Mouse (Mus musculus) CH12.LX (cell line): ENCODE measurements around the gene Tsen54. TPM values are rescaled to one million over a fixed set of nuclear protein-coding genes. Genes with fewer than 3 reads are reported as not detected.

ENCODE experiments used
- DNase-seq: peaks from one replicate; pipeline ENCODE4 v3.0.0-alpha.2; 2013; ENCODE audit errors: extremely low read depth
- H3K27ac ChIP-seq: 2 replicates; pipeline ENCODE4 v1.5.1; 2012; ENCODE audit warnings: low read depth, mild to moderate bottlenecking, control low read depth, moderate library complexity; ENCODE audit not compliant: insufficient read depth
- H3K27me3 ChIP-seq: replicated peaks from 2 replicates; pipeline ENCODE3; 2012; ENCODE audit warnings: inconsistent platforms
- H3K36me3 ChIP-seq, 2 experiments: replicated peaks in 1 of 2; 2 replicates each; pipeline versions ENCODE3 to v1.6.1; 2012; ENCODE audit warnings: inconsistent platforms in 1 of 2, low read length in 1 of 2, mild to moderate bottlenecking in 1 of 2, mixed read lengths in 1 of 2, moderate library complexity in 1 of 2; ENCODE audit not compliant: control insufficient read depth in 1 of 2, insufficient read depth in 1 of 2
- H3K4me1 ChIP-seq, 2 experiments: 2 replicates each; pipeline ENCODE4 v1.6.1; 2012; ENCODE audit warnings: inconsistent platforms in 1 of 2, moderate library complexity in 1 of 2; ENCODE audit not compliant: insufficient read depth in 2 of 2, control insufficient read depth in 1 of 2
- H3K4me2 ChIP-seq: 2 replicates; pipeline ENCODE4 v1.6.1; 2012; ENCODE audit warnings: low read depth, mild to moderate bottlenecking, control low read depth; ENCODE audit not compliant: poor library complexity, insufficient read depth, severe bottlenecking
- H3K4me3 ChIP-seq, 3 experiments: fragments of 150-350 bp in 1 of 3; sonication (generic) in 1 of 3; replicated peaks in 1 of 3; 2 replicates each; pipeline versions ENCODE3 to v1.5.1; 2011 to 2012; ENCODE audit warnings: low read depth in 2 of 3, low read length in 2 of 3, mild to moderate bottlenecking in 2 of 3, moderate library complexity in 2 of 3, control low read depth in 1 of 3, improper control_type of control experiment in 1 of 3, inconsistent platforms in 1 of 3, mixed read lengths in 1 of 3; ENCODE audit not compliant: poor library complexity in 1 of 3
- H3K79me2 ChIP-seq: replicated peaks from 2 replicates; pipeline ENCODE4 v1.6.1; 2012; ENCODE audit warnings: mild to moderate bottlenecking, moderate library complexity; ENCODE audit not compliant: control insufficient read depth, poor library complexity, insufficient read depth, severe bottlenecking; ENCODE audit errors: extremely low read depth
- H3K9ac ChIP-seq: 2 replicates; pipeline ENCODE4 v1.6.1; 2012; ENCODE audit warnings: low read depth, mild to moderate bottlenecking, control low read depth, moderate library complexity; ENCODE audit not compliant: insufficient read depth
- H3K9me3 ChIP-seq: replicated peaks from 2 replicates; pipeline ENCODE3; 2012; ENCODE audit warnings: low read length, inconsistent platforms, mixed read lengths
- BHLHE40 ChIP-seq: IDR thresholded peaks from 2 replicates; pipeline ENCODE4 v1.6.1; 2011; ENCODE audit warnings: mild to moderate bottlenecking, low read depth, low read length, improper control_type of control experiment
- CHD1 ChIP-seq: IDR thresholded peaks from 2 replicates; pipeline ENCODE4 v1.6.1; 2012; ENCODE audit warnings: low read depth, low read length, improper control_type of control experiment, inconsistent platforms
- CTCF ChIP-seq, 2 experiments: IDR thresholded peaks in 1 of 2; conservative IDR thresholded peaks in 1 of 2; 2 replicates each; pipeline ENCODE4 v1.5.1; 2011 to 2012; ENCODE audit warnings: low read depth in 2 of 2, low read length in 2 of 2, improper control_type of control experiment in 1 of 2, inconsistent platforms in 1 of 2, mild to moderate bottlenecking in 1 of 2, moderate library complexity in 1 of 2
- E2F4 ChIP-seq: IDR thresholded peaks from 2 replicates; pipeline ENCODE4 v1.6.1; 2011; ENCODE audit warnings: low read depth, low read length, improper control_type of control experiment; ENCODE audit not compliant: insufficient replicate concordance
- ETS1 ChIP-seq: conservative IDR thresholded peaks from 2 replicates; pipeline ENCODE4 v1.6.1; 2012; ENCODE audit warnings: low read depth, mild to moderate bottlenecking, inconsistent platforms, low read length, improper control_type of control experiment, moderate library complexity
- GABPA ChIP-seq: IDR thresholded peaks from 2 replicates; pipeline ENCODE4 v1.6.1; 2012; ENCODE audit warnings: low read depth, low read length, improper control_type of control experiment, inconsistent platforms; ENCODE audit not compliant: insufficient replicate concordance
- HCFC1 ChIP-seq: IDR thresholded peaks from 2 replicates; pipeline ENCODE4 v1.6.1; 2012; ENCODE audit warnings: low read depth, mild to moderate bottlenecking, inconsistent platforms, low read length, improper control_type of control experiment
- JUND ChIP-seq: conservative IDR thresholded peaks from 2 replicates; pipeline ENCODE4 v1.6.1; 2011; ENCODE audit warnings: low read depth, low read length, improper control_type of control experiment
- KAT2A ChIP-seq: IDR thresholded peaks from 2 replicates; pipeline ENCODE4 v1.6.1; 2012; ENCODE audit warnings: low read length, improper control_type of control experiment, inconsistent platforms; ENCODE audit not compliant: insufficient replicate concordance
- MAX ChIP-seq: IDR thresholded peaks from 2 replicates; pipeline ENCODE4 v1.6.1; 2011; ENCODE audit warnings: low read length, improper control_type of control experiment
- MAZ ChIP-seq: IDR thresholded peaks from 2 replicates; pipeline ENCODE4 v1.6.1; 2012; ENCODE audit warnings: low read depth, mild to moderate bottlenecking, inconsistent platforms, low read length, improper control_type of control experiment, moderate library complexity
- MEF2A ChIP-seq: IDR thresholded peaks from 2 replicates; pipeline ENCODE4 v1.6.1; 2014; ENCODE audit warnings: low read depth, mild to moderate bottlenecking, inconsistent platforms, low read length, improper control_type of control experiment, borderline replicate concordance
- MXI1 ChIP-seq: IDR thresholded peaks from 2 replicates; pipeline ENCODE4 v1.6.1; 2011; ENCODE audit warnings: mild to moderate bottlenecking, low read depth, low read length, improper control_type of control experiment
- MYC ChIP-seq: IDR thresholded peaks from 2 replicates; pipeline ENCODE4 v1.6.1; 2011; ENCODE audit warnings: low read depth, mild to moderate bottlenecking, improper control_type of control experiment, low read length
- NELFE ChIP-seq: IDR thresholded peaks from 2 replicates; pipeline ENCODE4 v1.6.1; 2011; ENCODE audit warnings: low read depth, low read length, improper control_type of control experiment
- PAX5 ChIP-seq: IDR thresholded peaks from 2 replicates; pipeline ENCODE4 v1.6.1; 2012; ENCODE audit warnings: low read length, inconsistent platforms, mixed read lengths
- POLR2A ChIP-seq: IDR thresholded peaks from 2 replicates; pipeline ENCODE4 v1.6.1; 2011; ENCODE audit warnings: low read depth, mild to moderate bottlenecking, improper control_type of control experiment, low read length
- RAD21 ChIP-seq: IDR thresholded peaks from 2 replicates; pipeline ENCODE4 v1.6.1; 2011; ENCODE audit warnings: low read depth, mild to moderate bottlenecking, low read length, improper control_type of control experiment, moderate library complexity
- RCOR1 ChIP-seq: conservative IDR thresholded peaks from 2 replicates; pipeline ENCODE4 v1.6.1; 2012; ENCODE audit warnings: low read depth, mild to moderate bottlenecking, inconsistent platforms, low read length, improper control_type of control experiment
- SIN3A ChIP-seq: IDR thresholded peaks from 2 replicates; pipeline ENCODE4 v1.6.1; 2012; ENCODE audit warnings: low read length, improper control_type of control experiment, inconsistent platforms
- UBTF ChIP-seq: IDR thresholded peaks from 2 replicates; pipeline ENCODE4 v1.6.1; 2012; ENCODE audit warnings: low read depth, mild to moderate bottlenecking, inconsistent platforms, low read length, improper control_type of control experiment, moderate library complexity
- ZC3H11A ChIP-seq: IDR thresholded peaks from 2 replicates; pipeline ENCODE4 v1.6.1; 2012; ENCODE audit warnings: low read depth, mild to moderate bottlenecking, inconsistent platforms, low read length, improper control_type of control experiment
- ZMIZ1 ChIP-seq: IDR thresholded peaks from 2 replicates; pipeline ENCODE4 v1.6.1; 2012; ENCODE audit warnings: low read depth, mild to moderate bottlenecking, inconsistent platforms, low read length, improper control_type of control experiment
- ZNF384 ChIP-seq: IDR thresholded peaks from 2 replicates; pipeline ENCODE4 v1.6.1; 2012; ENCODE audit warnings: low read depth, low read length, improper control_type of control experiment, inconsistent platforms
- dilution Hi-C: fragments of 300-500 bp; cut with MboI; formaldehyde crosslinking; loops from 2 replicates; pipeline ENCODE4 v1.14.3; 2020; ENCODE audit warnings: low sequenced_read_pairs; ENCODE audit not compliant: extremely low pct_unique_long_range_greater_than_20kb, extremely low pct_ligation_motif_present
- in situ Hi-C: fragments of 300-500 bp; cut with MboI; formaldehyde crosslinking; loops from 3 replicates; pipeline ENCODE4 v1.14.3; 2019; ENCODE audit warnings: low sequenced_read_pairs, low pct_ligation_motif_present, low pct_unique_long_range_greater_than_20kb, mixed read lengths
- polyA plus RNA-seq: library from polyadenylated mRNA; unstranded; fragments of >175 nt; gene quantifications from 2 replicates; pipeline ENCODE4 v1.2.1, GENCODE M21; 2012; ENCODE audit warnings: low read depth; ENCODE audit not compliant: insufficient read length
- total RNA-seq, 2 experiments: library from RNA; depleted of rRNA; stranded (reverse); fragments of 300-350 nt in 1 of 2; fragments of >200 nt in 1 of 2; gene quantifications; 2 replicates each; pipeline ENCODE4 v1.2.3; 2012 to 2014

Tsen54 gene
- total and polyA plus RNA-seq, 3 experiments = 45.8 to 71.1 (median 59.4) TPM

DNA sequence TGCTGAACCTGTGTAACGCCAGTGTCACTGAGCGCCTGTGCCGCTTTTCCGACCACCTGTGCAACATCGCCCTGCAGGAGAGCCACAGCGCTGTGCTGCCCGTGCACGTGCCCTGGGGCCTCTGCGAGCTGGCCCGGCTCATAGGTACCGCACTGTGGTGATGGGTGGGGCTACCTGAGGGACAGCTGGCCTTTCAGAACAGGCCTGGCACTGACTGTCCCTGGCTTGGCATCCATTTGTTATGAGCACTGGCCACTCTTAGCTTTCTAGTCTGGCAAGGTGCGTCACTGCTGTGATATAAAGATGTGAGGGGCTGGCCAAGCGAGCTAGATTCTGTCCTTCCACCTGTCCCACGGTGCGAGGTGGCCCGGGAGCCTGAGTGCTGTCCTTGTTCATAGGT is 22.6 kb upstream of the Tsen54 start:
- Histone ChIP-seq H3K4me2 (no peak overlapping the region), H3K79me2 (no peaks in the 10 kb centered on the region), H3K27ac (no peak overlapping the region), H3K9ac (no peak overlapping the region), H3K27me3 (no peaks in the 10 kb centered on the region), H3K4me3 (no peak overlapping the region), H3K9me3 (no peaks in the 10 kb centered on the region), H3K4me1 (no peaks in the 10 kb centered on the region), H3K36me3 (peaks cover 81 to 95% of the 10 kb centered on the region in 2 experiments)
- no peak for TF ChIP-seq GABPA
- no peak for TF ChIP-seq PAX5
- TF ChIP-seq E2F4 = no peak
- no peak for TF ChIP-seq ZC3H11A
- TF ChIP-seq MAZ = no peak
- TF ChIP-seq ZNF384 = no peak
- TF ChIP-seq KAT2A = no peak
- no peak for TF ChIP-seq JUND
- no peak for TF ChIP-seq NELFE
- dilution Hi-C loops (no loop called here), in situ Hi-C loops (no loop called here)
- DNase-seq = no peak

GRCm38 (mm10) chr11:115792353-115792752 is 22.2 kb upstream of the Tsen54 start:
- TF ChIP-seq ZNF384 = no peak
- TF ChIP-seq ETS1 = no peak
- no peak for TF ChIP-seq BHLHE40
- no peak for TF ChIP-seq PAX5
- no peak for TF ChIP-seq JUND
- no peak for TF ChIP-seq ZMIZ1
- no peak for TF ChIP-seq KAT2A
- TF ChIP-seq MXI1 = no peak
- TF ChIP-seq MYC = no peak
- no peak for TF ChIP-seq MEF2A
- dilution Hi-C loops = no loop called here
- Histone ChIP-seq H3K27me3 (no peaks in the 10 kb centered on the region), H3K9me3 (no peaks in the 10 kb centered on the region), H3K27ac (no peak overlapping the region), H3K4me2 (no peak overlapping the region), H3K79me2 (no peaks in the 10 kb centered on the region), H3K36me3 (peaks cover 83 to 95% of the 10 kb centered on the region in 2 experiments), H3K4me1 (no peaks in the 10 kb centered on the region), H3K4me3 (no peak overlapping the region), H3K9ac (no peak overlapping the region)
- in situ Hi-C loops = no loop called here
- DNase-seq = no peak

- TF ChIP-seq MXI1 (no peak), MAX (no peak), SIN3A (no peak), CHD1 (no peak), UBTF (no peak), ZNF384 (no peak), BHLHE40 (no peak), RAD21 (no peak), RCOR1 (no peak), CTCF (conservative IDR thresholded peaks at IDR 0.05 in 1 of 2, IDR thresholded peaks at IDR 0.05 in 1 of 2; ENCODE audit: low read depth in 2 of 2, low read length in 2 of 2) (no peak), HCFC1 (no peak), KAT2A (no peak), POLR2A (no peak)
- Histone ChIP-seq H3K27me3 (no peaks in the 10 kb centered on the region), H3K79me2 (no peaks in the 10 kb centered on the region), H3K27ac (no peak overlapping the region), H3K9me3 (no peaks in the 10 kb centered on the region), H3K4me2 (no peak overlapping the region), H3K4me3 (no peak overlapping the region), H3K9ac (no peak overlapping the region), H3K4me1 (no peaks in the 10 kb centered on the region), H3K36me3 (peaks cover 91 to 99% of the 10 kb centered on the region in 2 experiments)
- DNase-seq = no peak
- in situ Hi-C loops = no loop called here
- dilution Hi-C loops = no loop called here
These were observed 17.6 kb upstream of the Tsen54 start for GRCm38 (mm10) chr11:115796898-115797297.
